Mouse (Mus musculus) embryonic facial prominence, embryonic 14.5 days (tissue): ENCODE results near the gene Xpo5. TPM values are rescaled to one million over a fixed set of nuclear protein-coding genes. Genes with fewer than 3 reads are reported as not detected.

ENCODE experiments used
- ATAC-seq: fragments of 200-750 bp; cut with Nextera tagmentation; 2 replicates; pipeline ENCODE4 v1.8.0; 2017; ENCODE audit warnings: low read depth, moderate number of reproducible peaks, moderate TSS enrichment
- DNase-seq: peaks from one replicate; pipeline ENCODE4 v3.0.0-alpha.2; 2015; ENCODE audit warnings: low spot score
- H3K27ac ChIP-seq: fragments of 300-500 bp; sonication (generic); replicated peaks from 2 replicates; pipeline ENCODE4 v1.5.1; 2014; ENCODE audit warnings: low read depth, mild to moderate bottlenecking, low read length, moderate library complexity
- H3K27me3 ChIP-seq: fragments of 300-500 bp; sonication (generic); replicated peaks from 2 replicates; pipeline ENCODE4 v1.6.1; 2014; ENCODE audit warnings: low read length; ENCODE audit not compliant: control insufficient read depth, insufficient read depth
- H3K36me3 ChIP-seq: fragments of 300-500 bp; sonication (generic); 2 replicates; pipeline ENCODE4 v1.6.1; 2014; ENCODE audit warnings: low read length, mixed read lengths; ENCODE audit not compliant: control insufficient read depth, insufficient read depth
- H3K4me1 ChIP-seq: fragments of 300-500 bp; sonication (generic); 2 replicates; pipeline ENCODE4 v1.6.1; 2014; ENCODE audit warnings: antibody characterized with exemption, low read length; ENCODE audit not compliant: control insufficient read depth, insufficient read depth
- H3K4me2 ChIP-seq: fragments of 300-500 bp; sonication (generic); 2 replicates; pipeline ENCODE4 v1.6.1; 2014; ENCODE audit warnings: low read depth, mild to moderate bottlenecking, low read length, moderate library complexity, mixed read lengths
- H3K4me3 ChIP-seq: fragments of 300-500 bp; sonication (generic); 2 replicates; pipeline ENCODE4 v1.5.1; 2014; ENCODE audit warnings: low read depth, mild to moderate bottlenecking, low read length
- H3K9ac ChIP-seq: fragments of 300-500 bp; sonication (generic); 2 replicates; pipeline ENCODE4 v1.6.1; 2014; ENCODE audit warnings: low read depth, mild to moderate bottlenecking, low read length, moderate library complexity, mixed read lengths
- H3K9me3 ChIP-seq: fragments of 300-500 bp; sonication (generic); 2 replicates; pipeline ENCODE4 v1.6.1; 2016; ENCODE audit warnings: low read length; ENCODE audit not compliant: control insufficient read depth
- WGBS: fragments of 180-500 bp; shearing (Covaris S2); extraction: QIAGEN DNeasy Blood & Tissue Kit; methylation state at CpG from one replicate; pipeline ENCODE4 v1.1.7; 2014; 5-methylcytosine and 5-hydroxymethylcytosine counted together
- polyA plus RNA-seq: library from polyadenylated mRNA; unstranded; fragments of >200 nt; fragmentation: Nextera tagmentation; extraction: Ambion mirVana; gene quantifications from 2 replicates; pipeline ENCODE4 v1.2.1, GENCODE M21; 2014

Xpo5 gene
- polyA plus RNA-seq, 1 experiment from 2014 or later = 42.3 TPM

- peak; percentile 29 for DNase-seq
- 54% methylated on average over 8 of the region's 10 CpGs for WGBS
- no peaks in the 10 kb centered on the region for H3K4me1 ChIP-seq
- H3K27ac ChIP-seq = no peak overlapping the region
- H3K4me3 ChIP-seq = no peak overlapping the region
- H3K4me2 ChIP-seq = no peak overlapping the region
- H3K36me3 ChIP-seq = peaks cover 77% of the 10 kb centered on the region
- H3K27me3 ChIP-seq = no peaks in the 10 kb centered on the region
- ATAC-seq = no peak
- no peak overlapping the region for H3K9ac ChIP-seq
- H3K9me3 ChIP-seq = no peaks in the 10 kb centered on the region
These were observed 65.6 kb downstream of the Xpo5 start for GRCm38 (mm10) chr17:46268026-46268720.

- peak overlapping the region; percentile 48 for H3K27ac ChIP-seq
- H3K9ac ChIP-seq = 0 out of 2 replicates have a peak overlapping the region, but pooled peaks have one; percentile 14
- H3K27me3 ChIP-seq = no peaks in the 10 kb centered on the region
- no peak overlapping the region for H3K4me3 ChIP-seq
- H3K4me2 ChIP-seq = no peak overlapping the region
- peaks cover 62% of the 10 kb centered on the region for H3K36me3 ChIP-seq
- DNase-seq (peak; percentile 47), ATAC-seq (no peak; the same call in 1 of the 2 replicates)
- no peaks in the 10 kb centered on the region for H3K9me3 ChIP-seq
- WGBS = 78% methylated on average over 18 of the region's 19 CpGs
- peaks cover 11% of the 10 kb centered on the region; the same call in 1 of the 2 replicates for H3K4me1 ChIP-seq
These were observed 67.4 kb downstream of the Xpo5 start for GRCm38 (mm10) chr17:46269771-46270534.

GRCm38 (mm10) chr17:46272058-46272457 lies 69.5 kb downstream of the Xpo5 start:
- ATAC-seq = no peak
- Histone ChIP-seq H3K27me3 (no peaks in the 10 kb centered on the region), H3K9ac (no peak overlapping the region), H3K4me1 (peaks cover 19% of the 10 kb centered on the region; the same call in 1 of the 2 replicates), H3K4me2 (no peak overlapping the region), H3K4me3 (no peak overlapping the region), H3K36me3 (peaks cover 47% of the 10 kb centered on the region; the same call in 1 of the 2 replicates), H3K9me3 (no peaks in the 10 kb centered on the region), H3K27ac (peak overlapping the region; percentile 18; the same call in 1 of the 2 replicates)
- no peak for DNase-seq
- 73% methylated on average over 2 of the region's 2 CpGs for WGBS

- H3K9ac ChIP-seq = no peak overlapping the region
- no peak for DNase-seq
- no peak overlapping the region for H3K27ac ChIP-seq
- no peak overlapping the region for H3K4me3 ChIP-seq
- H3K4me1 ChIP-seq = peaks cover 23% of the 10 kb centered on the region; the same call in 1 of the 2 replicates
- peaks cover 46% of the 10 kb centered on the region; the same call in 1 of the 2 replicates for H3K36me3 ChIP-seq
- ATAC-seq = no peak
- no peak overlapping the region for H3K4me2 ChIP-seq
- H3K27me3 ChIP-seq = no peaks in the 10 kb centered on the region
- no peaks in the 10 kb centered on the region for H3K9me3 ChIP-seq
- WGBS = 73% methylated on average over 5 of the region's 5 CpGs
These were observed 70.1 kb downstream of the Xpo5 start for GRCm38 (mm10) chr17:46272675-46273074.

- Histone ChIP-seq H3K36me3 (peaks cover 47% of the 10 kb centered on the region), H3K27me3 (no peaks in the 10 kb centered on the region), H3K4me2 (no peak overlapping the region), H3K9me3 (no peaks in the 10 kb centered on the region), H3K9ac (no peak overlapping the region; the same call in 1 of the 2 replicates), H3K27ac (peak overlapping the region; percentile 83), H3K4me3 (no peak overlapping the region), H3K4me1 (peaks cover 32% of the 10 kb centered on the region)
- peak; percentile 73 for DNase-seq
- peak; percentile 45 for ATAC-seq
- WGBS = 10% methylated on average over 1 of the region's 1 CpGs
These were observed 71.2 kb downstream of the Xpo5 start for GRCm38 (mm10) chr17:46273803-46274236.

GRCm38 (mm10) chr17:46274465-46274864 lies 71.9 kb downstream of the Xpo5 start:
- ATAC-seq (no peak), DNase-seq (no peak)
- Histone ChIP-seq H3K27me3 (no peaks in the 10 kb centered on the region), H3K36me3 (peaks cover 48% of the 10 kb centered on the region), H3K4me3 (no peak overlapping the region), H3K9me3 (no peaks in the 10 kb centered on the region), H3K9ac (peak overlapping the region; percentile 17; the same call in 1 of the 2 replicates), H3K27ac (peak overlapping the region; percentile 83), H3K4me2 (no peak overlapping the region), H3K4me1 (peaks cover 32% of the 10 kb centered on the region)
- 30% methylated on average over 6 of the region's 6 CpGs for WGBS

- Histone ChIP-seq H3K27me3 (no peaks in the 10 kb centered on the region), H3K4me3 (no peak overlapping the region), H3K27ac (peak overlapping the region; percentile 83; the same call in 1 of the 2 replicates), H3K9me3 (no peaks in the 10 kb centered on the region), H3K36me3 (peaks cover 48% of the 10 kb centered on the region), H3K4me2 (no peak overlapping the region), H3K4me1 (peaks cover 32% of the 10 kb centered on the region), H3K9ac (peak overlapping the region; percentile 3; the same call in 1 of the 2 replicates)
- DNase-seq (no peak), ATAC-seq (no peak)
- 69% methylated on average over 6 of the region's 6 CpGs for WGBS
These were observed 72.5 kb downstream of the Xpo5 start for GRCm38 (mm10) chr17:46275034-46275433.

GRCm38 (mm10) chr17:46275506-46275905 lies 72.9 kb downstream of the Xpo5 start:
- peak overlapping the region; percentile 3; the same call in 1 of the 2 replicates for H3K9ac ChIP-seq
- 0 out of 2 replicates have a peak overlapping the region, but pooled peaks have one; percentile 83 for H3K27ac ChIP-seq
- DNase-seq (no peak), ATAC-seq (no peak)
- peaks cover 32% of the 10 kb centered on the region for H3K4me1 ChIP-seq
- no peaks in the 10 kb centered on the region for H3K9me3 ChIP-seq
- peaks cover 49% of the 10 kb centered on the region for H3K36me3 ChIP-seq
- H3K27me3 ChIP-seq = no peaks in the 10 kb centered on the region
- H3K4me3 ChIP-seq = no peak overlapping the region
- WGBS = 92% methylated on average over 10 of the region's 10 CpGs
- H3K4me2 ChIP-seq = no peak overlapping the region
